Mouse (Mus musculus): Measurements from ENCODE around the gene Robo1.
"Not testable (repeated sequence)": the region's sequence is repeated elsewhere in the genome, so short reads cannot be mapped to it uniquely, and the experiment has no call there.

The Robo1 gene

DNA sequence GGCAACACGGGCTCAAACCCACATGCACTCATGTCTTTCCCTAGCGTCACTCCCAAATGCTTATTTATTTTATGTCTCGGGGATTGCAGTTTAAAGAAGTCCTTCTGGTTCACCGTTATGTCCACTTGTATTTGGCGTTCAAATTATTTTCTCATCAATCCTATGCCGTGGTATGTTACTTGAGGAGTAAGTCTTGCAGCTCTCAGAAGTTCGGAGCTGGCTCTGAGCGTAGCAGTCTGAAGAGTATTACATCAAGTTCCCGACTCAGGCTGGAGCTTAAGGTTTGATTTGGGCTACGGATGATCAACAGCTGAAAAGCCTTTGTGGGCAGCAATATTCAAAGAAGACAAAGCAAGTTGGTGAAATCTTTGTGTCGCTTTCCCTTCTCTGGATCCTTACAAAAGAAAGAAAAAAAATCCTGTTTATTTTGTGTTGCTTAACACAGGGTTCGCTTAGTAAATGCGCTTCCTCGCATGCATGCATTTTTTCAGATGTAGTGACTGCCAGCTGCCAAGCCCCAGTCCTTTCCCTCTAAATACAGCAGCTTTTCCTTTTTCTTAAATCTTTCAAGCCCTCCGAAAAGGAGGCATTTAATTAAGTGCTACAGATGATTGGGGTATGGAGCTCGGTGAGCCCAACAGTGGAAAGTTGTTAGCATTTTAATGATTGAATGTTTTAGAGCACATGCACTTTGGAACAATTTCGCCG is 136.5 kb downstream of the Robo1 start:
- no peak for DNase-seq (ENCODE audit: low read depth, low spot score)

DNA sequence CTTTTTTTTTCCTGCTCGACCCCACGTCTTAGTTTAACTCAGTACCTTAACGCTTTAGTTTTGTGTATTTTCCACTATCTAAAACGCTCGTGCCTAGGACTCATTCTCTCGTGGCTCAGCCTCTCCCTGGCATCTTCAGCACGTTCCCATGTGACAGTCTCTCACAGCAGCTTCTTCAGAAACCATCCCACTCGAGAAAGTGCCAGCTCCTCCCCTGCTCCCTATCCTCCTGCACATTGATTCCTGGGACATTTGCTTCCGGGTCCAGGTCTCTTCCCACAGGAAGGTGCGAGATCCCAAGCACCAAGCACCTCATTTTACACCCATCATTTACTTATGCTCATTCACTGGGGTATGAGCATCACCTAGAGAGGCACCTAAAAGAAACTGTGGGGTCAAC is 150.0 kb downstream of the Robo1 start:
- DNase-seq (ENCODE audit: low read depth, low spot score) = no peak

DNA sequence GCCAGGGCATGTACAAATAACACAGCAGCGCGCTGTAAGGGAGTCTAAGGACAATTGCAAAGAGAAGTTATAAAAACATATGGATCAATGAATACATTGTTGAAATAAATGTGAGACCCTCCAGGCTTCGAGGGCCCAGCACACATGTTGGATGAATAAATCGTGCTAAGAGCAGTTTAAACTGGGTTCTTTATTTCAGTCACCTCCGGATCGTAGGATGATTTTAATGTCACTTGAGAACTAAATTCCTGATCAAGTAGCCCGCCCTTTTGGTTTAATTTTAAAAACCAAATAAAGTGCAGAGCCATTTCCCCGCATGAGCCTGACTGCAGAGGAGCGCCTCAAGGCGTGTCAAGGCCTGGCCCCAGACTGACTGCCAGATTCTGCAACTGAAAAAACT is 150.5 kb downstream of the Robo1 start:
- no peak for DNase-seq (ENCODE audit: low read depth, low spot score)

DNA sequence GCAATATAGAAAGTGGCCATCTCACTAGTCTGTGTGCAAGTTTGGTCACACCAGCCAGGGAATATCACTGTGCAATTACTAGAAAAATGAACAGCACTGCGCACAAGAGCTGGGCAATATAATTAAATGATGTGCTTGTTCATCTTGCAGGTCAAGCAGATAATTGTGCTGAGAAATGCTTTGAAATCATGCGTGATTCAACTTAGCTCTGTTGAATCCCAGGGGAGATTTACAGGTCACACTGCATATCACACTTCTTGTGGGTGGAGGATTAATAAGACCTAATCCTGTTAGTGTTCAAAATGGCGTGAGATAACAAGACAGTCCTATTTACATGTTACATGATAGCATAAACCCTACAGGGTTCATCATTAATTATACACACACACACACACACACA is 157.6 kb downstream of the Robo1 start:
- no peak for DNase-seq (ENCODE audit: low read depth, low spot score)

DNA sequence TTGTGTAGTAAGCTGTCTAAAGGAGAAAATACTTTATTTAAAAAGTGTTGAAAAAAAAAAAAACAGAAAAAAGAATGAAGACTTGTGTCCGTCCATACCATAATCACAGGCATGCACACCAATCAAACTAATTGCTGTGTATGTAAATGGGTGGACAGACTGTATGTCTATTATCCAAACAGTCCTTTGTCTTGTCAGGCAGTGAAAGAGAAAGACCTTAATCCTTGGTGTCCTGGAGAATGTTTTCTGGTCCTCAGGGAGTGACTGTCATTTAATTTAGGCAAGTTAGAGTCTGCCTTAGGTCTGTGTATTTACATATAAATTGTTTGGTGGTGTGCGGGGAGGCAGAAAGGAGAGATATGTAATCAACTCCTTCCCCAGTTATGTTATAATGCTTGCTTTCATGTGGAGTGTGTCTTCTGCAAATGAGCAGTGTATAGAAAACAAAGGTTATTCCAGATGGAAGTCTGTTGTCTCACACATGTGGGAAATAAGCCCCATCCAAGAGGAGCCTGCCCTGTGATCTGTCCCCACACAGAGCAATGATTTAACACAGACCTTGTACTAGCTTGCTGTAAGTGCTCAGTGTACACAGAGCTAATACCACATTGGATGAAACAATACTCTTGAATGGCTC is 162.0 kb downstream of the Robo1 start:
- DNase-seq (ENCODE audit: low read depth, low spot score) = no peak

DNA sequence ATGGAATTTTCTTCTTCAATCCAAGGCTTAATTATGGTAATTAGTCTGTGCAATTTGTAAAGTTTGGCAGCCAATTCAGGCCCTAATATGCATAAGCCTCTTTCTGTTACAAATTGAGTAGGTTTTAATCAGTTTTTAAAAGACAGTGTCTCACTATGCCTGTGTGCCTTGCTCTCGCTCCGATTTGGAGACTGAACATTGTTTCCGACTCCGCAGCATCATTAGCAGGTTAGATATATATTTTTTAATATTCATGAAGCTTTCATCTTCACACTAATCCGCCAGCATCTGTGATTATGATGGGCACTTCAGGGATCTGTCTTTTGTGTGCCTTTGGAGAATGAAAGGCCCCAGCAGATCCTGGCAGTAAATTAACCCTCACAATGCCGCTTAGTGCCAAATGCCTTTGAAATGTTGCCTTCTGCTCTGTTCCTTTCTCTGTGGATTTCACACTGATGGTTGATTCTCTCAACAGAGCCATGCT is 202.7 kb downstream of the Robo1 start:
- DNase-seq (ENCODE audit: low read depth, low spot score) = no peak

DNA sequence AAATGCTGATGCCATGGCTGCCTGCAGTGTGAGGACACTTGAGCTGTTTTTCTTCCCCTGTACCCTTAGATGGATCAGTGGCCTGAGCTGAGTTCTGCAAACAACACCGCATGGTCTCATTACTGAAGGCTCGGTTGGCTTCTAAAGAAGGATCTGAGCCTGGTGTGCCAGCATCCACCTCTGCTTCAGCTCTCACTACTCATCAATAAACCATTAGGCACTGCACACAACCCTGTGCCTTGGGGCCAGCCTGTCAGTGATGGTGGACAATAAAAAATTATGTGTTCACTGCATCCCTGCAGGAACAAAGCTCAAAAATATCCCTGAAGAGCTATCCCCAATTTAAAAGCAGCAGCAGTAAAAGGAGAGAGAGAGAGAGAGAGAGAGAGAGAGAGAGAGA is 223.2 kb downstream of the Robo1 start:
- no peak for DNase-seq (ENCODE audit: low read depth, low spot score)

DNA sequence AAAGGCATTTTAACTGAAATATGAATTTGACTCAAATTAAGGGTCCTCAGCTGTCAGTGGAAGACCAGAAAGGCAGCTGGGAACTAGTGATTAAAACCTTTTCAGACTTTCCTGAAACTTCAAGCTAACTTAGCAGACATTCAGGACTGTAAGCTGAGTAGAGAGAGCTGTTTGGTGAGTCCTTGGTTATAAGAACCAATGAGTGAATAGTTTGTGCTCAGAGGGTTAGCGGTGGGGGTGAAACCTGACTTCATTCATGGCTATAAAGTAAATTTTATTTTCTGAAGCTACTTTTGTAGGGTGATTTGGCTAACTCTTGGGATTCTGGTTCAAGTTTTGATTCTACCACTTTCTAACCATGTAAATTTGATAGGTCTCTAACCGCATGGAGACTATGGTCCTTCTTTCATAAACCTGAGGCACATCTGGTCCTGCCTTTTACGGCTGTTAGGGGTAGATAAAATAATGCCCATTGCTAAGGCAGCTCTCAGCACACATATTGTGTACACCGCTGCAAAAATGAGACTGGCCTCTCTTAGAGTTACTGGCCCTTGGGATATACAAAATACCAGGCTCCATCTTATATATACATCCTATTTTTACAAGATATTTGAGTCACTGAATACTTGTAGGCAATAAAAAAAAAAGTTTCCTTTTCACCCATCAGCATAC is 225.9 kb downstream of the Robo1 start:
- DNase-seq (ENCODE audit: low read depth, low spot score) = no peak

DNA sequence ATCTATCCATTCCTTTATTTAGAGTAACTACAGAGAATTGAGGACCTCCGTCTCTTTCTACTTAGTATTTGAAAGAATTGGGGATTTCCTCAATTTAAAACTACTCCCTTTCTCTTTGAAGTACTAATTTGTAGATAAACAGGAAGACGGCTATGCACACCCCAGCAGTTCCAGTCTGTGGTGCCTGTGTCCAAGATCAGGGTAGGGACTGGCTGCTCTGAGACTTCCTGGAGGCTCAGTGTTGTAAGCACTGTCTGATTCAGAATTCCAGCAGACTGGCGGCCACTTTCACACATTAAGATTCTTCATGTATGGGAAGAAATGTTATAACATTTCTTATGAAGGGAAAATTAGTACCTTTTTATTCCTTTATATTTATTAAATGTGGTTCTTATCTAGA is 230.1 kb downstream of the Robo1 start:
- DNase-seq (ENCODE audit: low read depth, low spot score) = no peak

DNA sequence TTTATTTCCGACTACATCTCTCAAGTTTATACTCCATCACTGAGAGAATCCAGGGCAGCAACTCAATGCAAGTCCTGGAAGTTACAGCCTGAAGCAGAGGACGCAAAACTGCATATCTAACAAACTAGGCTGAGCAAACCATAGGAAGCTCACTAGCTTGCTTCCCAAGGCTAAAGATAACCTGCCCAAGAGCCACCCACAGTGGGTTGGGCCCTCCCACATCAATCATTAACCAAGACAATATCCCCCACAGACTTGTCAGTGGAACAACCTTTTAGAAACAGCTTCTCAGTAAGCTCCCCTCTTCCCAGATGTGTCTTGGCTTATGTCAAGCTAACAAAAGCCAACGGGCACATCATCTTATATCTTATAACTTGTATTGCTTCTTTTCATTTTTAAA is 235.8 kb downstream of the Robo1 start:
- DNase-seq (ENCODE audit: low read depth, low spot score) = no peak

DNA sequence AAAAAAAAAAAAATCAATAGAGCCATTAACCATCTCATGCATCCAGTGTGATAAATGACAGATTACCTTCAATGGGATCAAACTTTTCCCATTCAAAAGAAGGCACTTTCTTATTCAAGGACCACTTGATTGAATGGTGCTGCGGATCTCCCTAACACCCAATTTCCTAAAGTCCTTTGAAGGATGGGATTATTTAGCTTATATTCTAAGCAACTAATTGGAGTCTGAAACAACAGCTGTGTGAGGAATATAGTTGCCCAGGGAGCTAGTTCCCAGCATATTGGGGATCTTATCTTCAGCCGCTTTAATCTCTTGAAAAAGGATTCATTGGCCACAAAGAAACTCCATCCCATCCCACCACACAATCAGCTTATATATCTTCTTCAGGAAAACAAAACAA is 236.8 kb downstream of the Robo1 start:
- DNase-seq (ENCODE audit: low read depth, low spot score) = no peak

DNA sequence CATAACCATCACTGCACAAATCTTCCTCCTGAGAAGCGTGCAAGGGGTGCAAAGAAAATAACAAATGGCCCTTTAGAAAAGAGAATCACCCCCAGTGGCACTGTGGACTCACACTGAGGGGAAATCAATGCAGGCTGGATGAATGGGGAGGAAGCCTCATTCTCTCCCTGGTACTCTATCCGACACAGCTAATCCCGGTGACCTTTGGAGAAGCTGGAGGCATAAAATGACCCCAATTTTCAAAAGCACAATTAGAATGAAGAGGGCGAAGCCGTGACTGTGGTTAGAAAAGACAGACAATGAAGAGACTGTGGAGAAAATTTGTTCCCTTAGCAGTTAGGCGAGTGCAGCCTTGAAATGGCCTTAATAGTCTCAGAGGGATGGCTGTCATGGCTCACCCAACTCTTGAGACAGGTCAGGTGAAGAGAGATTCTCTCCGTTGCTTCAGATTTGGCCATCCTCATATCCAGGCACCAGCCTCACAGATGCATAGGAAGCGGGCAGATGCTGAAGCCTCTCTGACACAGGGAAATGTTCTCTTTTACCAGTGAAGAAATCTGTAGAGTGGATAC is 243.7 kb downstream of the Robo1 start:
- DNase-seq (ENCODE audit: low read depth, low spot score) = no peak

DNA sequence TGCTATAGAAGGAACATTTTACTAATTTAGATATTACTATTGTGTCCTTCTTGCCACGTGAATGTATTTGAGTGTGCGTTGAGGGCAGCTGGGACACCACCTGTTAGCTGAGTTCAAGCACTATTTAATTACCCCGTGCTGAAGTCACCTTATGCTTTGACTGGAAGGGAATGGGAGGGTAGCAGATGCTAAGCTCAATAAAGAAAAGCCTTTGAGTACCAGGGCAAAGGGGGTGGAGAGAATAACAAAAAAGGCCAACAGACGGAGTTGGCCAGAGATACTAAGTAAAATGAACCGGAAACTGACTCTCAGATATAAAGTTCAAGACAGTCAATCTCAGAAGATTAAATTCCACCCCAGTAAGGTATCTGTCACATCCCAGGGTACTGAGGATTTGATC is 245.6 kb downstream of the Robo1 start:
- no peak for DNase-seq (ENCODE audit: low read depth, low spot score)

DNA sequence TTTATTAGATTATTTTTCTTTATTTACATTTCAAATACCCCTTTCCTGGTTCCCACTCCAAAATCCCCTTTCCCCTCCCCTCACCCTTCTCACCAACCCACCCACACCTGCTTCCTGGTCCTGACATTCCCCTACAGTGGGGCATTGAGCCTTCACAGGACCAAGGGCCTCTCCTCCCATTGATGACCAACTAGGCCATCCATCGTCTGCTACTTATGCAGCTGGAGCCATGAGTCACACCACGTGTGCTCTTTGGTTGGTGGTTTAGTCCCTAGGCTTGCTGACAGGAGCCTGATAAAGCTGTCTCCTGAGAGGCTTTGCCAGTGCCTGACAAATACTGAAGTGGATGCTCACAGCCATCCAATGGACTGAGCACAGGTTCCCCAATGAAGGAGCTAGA is 254.0 kb downstream of the Robo1 start:
- DNase-seq (ENCODE audit: low read depth, low spot score) = not testable (repeated sequence)

DNA sequence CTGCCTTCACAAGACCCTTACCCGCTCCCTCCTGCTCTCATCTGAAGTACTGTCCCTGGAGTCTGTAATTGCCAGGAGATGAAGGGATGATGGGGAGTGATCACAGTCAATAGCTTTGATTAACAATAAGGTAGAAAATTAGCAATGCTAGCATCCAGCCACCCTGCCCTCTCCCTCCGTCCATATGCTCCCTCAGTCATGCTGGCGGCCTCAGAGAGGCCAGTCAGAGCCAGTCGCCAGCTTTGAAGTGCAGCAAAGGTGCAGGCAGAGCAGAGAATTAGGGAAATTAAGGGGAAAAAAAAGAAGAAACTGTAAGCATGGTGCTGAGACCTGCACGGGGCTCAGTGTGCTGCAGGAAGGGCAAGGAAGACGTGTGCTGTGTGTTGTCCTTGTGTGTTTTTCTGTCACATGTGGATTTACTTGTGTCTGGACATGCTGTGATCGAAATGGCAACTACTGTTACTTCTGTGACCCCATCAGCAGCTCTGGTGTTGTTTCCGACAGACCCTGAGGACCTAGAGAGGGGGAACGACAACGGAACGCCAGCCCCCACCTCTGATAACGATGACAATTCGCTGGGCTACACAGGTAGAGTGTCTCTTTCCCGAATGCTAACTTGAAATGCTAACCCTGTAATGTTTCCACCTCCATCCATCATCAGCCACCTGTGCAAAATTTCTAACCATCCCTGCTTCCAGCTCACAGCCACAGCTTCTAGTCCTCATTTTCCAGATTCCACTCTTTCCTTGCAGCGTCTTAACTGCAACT is 255.3 kb downstream of the Robo1 start:
- DNase-seq (ENCODE audit: low read depth, low spot score) = no peak

DNA sequence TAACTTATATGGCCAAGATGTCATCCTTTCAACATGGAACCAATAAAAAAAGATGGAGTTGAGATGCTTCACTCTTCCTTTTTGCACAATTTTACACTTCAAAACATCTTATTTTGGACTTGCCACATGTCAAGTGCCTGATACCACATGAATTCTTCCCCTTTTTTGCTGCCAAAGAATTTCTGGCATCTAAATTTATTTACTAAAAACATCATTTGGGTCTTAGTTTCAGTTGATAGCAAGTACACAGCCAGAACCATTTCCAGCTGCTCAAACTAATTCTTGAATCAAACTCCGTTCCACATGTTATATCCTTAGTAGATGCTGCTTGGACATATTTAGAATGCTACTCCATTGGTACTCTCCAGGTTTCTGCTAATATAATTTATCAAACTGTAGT is 267.1 kb downstream of the Robo1 start:
- DNase-seq (ENCODE audit: low read depth, low spot score) = no peak

DNA sequence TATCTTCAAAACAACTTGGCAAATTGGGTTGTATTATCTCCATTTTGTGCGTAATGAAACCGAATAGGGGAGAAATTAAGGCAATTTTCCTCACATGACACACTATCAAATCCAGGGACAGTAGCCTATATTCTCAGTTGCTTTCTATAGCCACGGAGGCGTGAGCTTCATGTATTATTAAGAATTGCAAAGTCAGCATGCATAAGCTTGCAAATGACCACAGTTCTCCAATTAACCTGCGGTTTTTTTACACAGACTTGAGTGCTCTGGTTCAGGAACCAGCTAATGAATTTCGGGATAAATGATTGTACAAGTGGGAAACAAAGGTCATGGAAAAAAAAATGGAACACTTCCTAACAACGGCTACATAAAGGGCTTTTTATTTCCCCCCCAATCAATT is 268.9 kb downstream of the Robo1 start:
- no peak for DNase-seq (ENCODE audit: low read depth, low spot score)

DNA sequence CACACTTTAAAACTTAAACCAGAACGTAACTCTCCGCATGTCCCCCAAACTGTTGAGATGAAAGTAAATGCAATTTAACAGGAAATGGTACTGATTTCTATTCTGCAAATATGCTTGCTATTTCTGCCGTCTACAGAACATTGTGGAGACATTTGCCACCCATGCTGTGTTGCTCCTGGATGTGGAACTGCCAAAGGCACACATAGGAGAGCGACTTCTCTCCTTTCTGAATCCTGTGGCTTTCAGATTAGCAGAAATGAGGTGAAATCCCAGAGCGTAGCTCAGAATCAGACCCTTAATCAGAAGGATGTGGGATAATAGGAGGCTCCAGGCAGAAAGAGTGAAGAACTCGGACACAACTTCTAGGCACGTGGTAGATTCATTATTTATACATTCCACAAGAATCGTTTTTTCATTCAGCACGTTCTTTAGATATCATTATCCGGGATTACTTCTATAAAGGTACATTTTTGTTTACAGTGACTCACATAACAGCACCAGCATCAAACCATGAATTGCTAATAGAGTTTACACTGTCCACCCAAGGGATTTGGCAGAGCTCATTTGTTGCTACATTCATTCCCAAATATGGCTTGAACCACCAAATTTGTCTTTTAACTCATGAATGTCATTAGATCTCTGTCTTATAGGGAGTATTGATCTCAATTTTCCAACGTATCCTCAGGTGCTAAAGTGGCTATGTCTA is 276.5 kb downstream of the Robo1 start:
- no peak for DNase-seq (ENCODE audit: low read depth, low spot score)

DNA sequence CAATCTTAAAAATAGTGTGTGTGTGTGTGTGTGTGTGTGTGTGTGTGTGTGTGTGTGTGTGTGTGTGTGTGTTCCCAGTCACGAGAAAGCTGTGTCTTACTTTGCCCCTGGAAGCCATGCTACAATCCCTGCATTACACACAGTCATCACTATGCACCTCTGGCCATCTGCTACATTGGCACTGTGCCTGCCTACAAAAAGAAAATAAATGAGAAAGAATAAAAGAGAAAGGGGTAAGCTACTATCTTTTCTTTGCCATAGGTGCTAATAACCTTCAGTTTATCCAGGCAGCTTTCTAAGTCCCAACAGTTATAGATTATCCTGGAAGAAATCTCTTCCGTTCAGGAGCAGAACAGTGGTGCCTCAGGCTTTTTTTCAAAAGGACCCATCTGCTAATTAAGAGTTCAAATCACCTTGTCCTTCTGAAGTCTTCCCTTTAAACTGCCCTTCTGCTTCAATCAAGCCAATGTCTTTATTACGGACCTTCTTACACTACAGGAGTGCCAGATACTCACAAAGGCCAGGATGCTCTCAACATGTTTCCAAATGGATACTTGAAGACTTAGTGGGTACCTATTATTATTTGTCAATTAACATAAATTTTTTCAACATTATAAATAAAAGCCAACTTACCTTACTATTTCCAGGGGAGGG is 277.2 kb downstream of the Robo1 start:
- no peak for DNase-seq (ENCODE audit: low read depth, low spot score)

DNA sequence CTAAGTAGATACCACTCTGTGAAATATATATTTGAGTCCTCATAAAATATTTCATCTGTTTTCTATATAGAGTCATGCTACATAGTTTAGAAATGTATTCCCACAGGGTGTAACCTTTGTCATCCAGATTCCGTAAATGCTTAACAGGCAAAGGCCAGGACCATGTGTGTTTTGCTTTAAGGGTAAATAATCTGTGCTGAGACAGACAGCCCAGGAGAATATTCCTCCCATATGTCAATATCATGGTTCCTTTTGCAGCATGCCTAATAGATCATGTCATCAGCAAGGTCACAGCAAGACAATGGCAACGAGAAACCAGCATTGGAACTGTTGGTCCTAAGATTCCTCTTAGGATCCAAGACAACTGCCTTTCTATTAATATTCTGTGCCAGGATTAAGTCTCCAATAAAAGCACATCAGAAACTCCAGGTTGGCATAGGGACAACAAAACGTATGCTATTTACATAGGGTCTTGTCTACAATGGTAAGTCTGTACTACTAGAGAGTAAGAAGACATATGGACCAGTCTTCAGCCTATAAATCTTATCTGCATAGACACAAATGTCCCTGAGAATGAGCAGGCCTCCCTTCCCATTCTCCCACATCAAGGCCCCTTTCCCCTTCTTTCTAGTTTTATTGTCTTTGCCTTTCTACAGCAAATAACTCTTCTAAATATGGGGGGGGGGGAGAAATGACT is 279.4 kb downstream of the Robo1 start:
- DNase-seq (ENCODE audit: low read depth, low spot score) = no peak
